Mouse (Mus musculus): ENCODE data around the gene Angptl2. TPM values are rescaled to one million over a fixed set of nuclear protein-coding genes. Genes with fewer than 3 reads are reported as not detected.

Angptl2 gene
- 0.03 TPM in 1 of 2 replicates, not detected in the other for polyA plus RNA-seq (2012)

DNA sequence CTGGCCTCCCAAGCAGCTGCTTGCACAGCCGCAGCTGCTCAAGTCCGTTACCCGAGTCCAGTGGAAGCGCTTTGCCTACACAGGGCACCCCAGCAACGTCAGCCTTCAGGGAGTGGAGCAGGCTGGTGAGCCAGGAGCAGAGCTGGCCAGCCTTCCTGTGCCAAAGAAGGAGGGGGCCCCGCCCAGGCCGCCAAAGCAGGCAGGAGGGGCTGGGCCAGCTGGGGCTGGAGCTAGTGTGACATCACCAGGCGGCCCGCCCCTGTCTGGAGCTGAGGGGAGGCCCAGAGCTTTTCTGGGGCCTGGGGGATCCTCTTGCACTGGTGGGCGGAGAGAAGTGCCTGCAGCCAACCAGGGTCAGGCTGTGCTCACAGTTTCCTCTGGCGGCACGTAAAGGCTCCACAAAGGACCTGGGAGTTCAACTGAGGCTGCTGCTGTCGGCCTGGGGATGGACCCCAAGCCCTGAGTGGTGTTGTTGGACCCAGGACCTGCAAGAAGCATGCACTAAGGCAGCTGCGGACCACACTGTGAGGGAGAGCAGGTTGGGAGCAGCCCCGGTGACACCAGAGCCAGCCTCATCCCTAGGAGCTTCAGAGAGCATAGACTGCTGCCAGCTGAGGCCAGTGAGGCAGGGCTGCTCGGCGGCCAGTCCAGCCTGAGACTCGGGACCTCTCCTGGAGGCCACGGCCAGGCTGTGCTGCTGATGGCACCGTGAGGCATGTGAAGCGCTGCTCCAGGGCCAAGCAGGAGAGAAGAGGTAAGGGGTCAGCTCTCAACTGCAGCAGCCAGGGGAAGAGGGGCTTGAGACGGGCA lies at the start of gene Angptl2:
Gene Angptl2 (plus strand): TSS at position 370 of the 810 bp plus-strand sequence.
- H3K4me1 ChIP-seq (ENCODE audit: control insufficient read depth), result peaks cover 5% of the 10 kb centered on the region
- no peaks in the 10 kb centered on the region for H3K9me3 ChIP-seq (ENCODE audit: control insufficient read depth, low read length)
- H3K4me3 ChIP-seq (replicated peaks), result peak within 1 kb of the TSS; percentile 5
- TF ChIP-seq GATA1 (IDR thresholded peaks at IDR 0.05; ENCODE audit: low read length) (no peak), TAL1 (IDR thresholded peaks at IDR 0.05; ENCODE audit: low read length) (no peak)
- peaks cover 3% of the 10 kb centered on the region for H3K27me3 ChIP-seq (ENCODE audit: control insufficient read depth)
- no peaks in the 10 kb centered on the region for H3K36me3 ChIP-seq (ENCODE audit: control insufficient read depth)

DNA sequence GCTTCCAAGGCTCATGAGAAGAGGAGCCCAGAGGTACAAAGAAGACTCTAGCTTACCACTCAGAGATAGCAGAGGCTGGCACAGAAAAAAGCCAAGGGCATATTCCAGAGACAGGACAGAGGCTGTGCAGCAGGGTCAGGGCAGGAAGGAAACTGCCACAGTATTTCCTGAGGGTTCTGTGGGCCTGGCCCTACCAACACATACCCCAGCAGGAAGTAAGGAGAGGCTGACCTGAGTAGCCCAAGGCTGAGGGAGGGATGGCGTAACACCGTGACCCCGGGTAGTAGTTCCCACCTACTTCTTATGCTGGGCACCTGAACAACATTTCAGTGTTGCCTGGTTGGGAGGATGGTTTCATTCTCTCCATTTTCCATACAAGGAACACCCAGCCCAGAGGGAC lies 48.8 kb upstream of the Angptl2 start:
- Histone ChIP-seq H3K4me1 (ENCODE audit: control insufficient read depth) (no peaks in the 10 kb centered on the region), H3K4me3 (replicated peaks) (no peak overlapping the region), H3K36me3 (ENCODE audit: control insufficient read depth) (no peaks in the 10 kb centered on the region), H3K27me3 (ENCODE audit: control insufficient read depth) (no peaks in the 10 kb centered on the region), H3K9me3 (ENCODE audit: control insufficient read depth, low read length) (no peaks in the 10 kb centered on the region)
- TF ChIP-seq GATA1 (IDR thresholded peaks at IDR 0.05; ENCODE audit: low read length) (no peak), TAL1 (IDR thresholded peaks at IDR 0.05; ENCODE audit: low read length) (no peak)

DNA sequence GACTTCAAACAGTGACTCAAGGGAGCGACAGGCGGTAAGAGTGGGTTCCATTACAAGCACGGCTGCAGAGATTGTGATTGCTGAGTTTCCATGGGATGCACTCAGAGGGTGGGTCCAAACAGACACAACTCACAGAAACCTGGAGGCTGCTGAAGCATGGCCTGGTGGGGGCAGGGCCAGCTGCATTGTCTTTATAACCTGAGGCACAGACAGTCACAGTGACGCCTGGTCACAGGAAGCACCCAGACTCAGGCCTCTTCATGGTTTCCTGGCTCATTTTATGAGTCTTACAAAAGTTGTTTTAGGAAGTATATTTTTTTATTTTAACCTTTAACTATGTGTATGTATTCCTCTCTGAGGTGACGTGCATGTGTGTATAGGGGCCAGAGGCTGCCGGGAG lies 46.4 kb upstream of the Angptl2 start:
- Histone ChIP-seq H3K4me1 (ENCODE audit: control insufficient read depth) (no peaks in the 10 kb centered on the region), H3K4me3 (replicated peaks) (no peak overlapping the region), H3K27me3 (ENCODE audit: control insufficient read depth) (no peaks in the 10 kb centered on the region), H3K36me3 (ENCODE audit: control insufficient read depth) (no peaks in the 10 kb centered on the region), H3K9me3 (ENCODE audit: control insufficient read depth, low read length) (no peaks in the 10 kb centered on the region)
- TF ChIP-seq TAL1 (IDR thresholded peaks at IDR 0.05; ENCODE audit: low read length) (no peak), GATA1 (IDR thresholded peaks at IDR 0.05; ENCODE audit: low read length) (no peak)

DNA sequence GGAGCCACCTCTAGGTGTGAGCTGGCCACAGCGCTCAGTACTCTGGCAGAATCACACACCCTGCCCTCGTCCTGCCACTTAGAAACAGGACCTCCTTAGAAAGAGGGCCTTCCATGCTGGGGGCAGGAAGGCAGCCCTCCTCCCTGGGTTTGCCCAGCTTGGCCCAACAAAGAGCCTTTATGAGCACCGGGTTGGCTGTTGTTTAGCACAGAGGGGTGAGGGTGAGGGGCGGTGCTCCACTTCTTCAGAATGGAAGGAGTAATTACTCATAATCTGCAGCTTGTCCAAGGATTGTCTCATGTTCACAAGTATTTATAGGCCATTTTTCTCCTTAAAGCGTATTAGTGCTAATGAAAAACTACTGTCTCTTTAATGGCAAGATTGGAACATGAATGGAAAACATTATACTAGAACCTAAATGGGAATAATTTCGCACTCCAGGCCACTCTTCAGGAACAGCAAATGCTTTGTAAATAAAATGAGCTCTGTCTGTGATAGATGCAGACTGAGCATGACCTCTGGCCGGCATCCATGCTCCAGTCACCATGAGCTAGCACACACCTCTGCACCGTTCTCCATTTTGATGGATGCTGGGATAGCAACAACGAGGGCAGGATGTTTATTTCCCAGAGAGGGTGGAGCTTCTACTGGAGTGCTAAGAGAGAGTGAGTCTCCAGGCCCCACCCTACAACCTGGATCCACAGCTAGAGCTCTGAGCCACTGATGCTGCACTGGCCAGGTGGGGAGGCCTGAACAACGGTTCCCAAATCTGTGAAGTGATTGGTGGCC lies 44.9 kb upstream of the Angptl2 start:
- H3K36me3 ChIP-seq (ENCODE audit: control insufficient read depth), result no peaks in the 10 kb centered on the region
- H3K9me3 ChIP-seq (ENCODE audit: control insufficient read depth, low read length), result no peaks in the 10 kb centered on the region
- H3K4me3 ChIP-seq (replicated peaks), result no peak overlapping the region
- TF ChIP-seq GATA1 (IDR thresholded peaks at IDR 0.05; ENCODE audit: low read length) (no peak), TAL1 (IDR thresholded peaks at IDR 0.05; ENCODE audit: low read length) (no peak)
- H3K27me3 ChIP-seq (ENCODE audit: control insufficient read depth), result no peaks in the 10 kb centered on the region
- no peaks in the 10 kb centered on the region for H3K4me1 ChIP-seq (ENCODE audit: control insufficient read depth)

DNA sequence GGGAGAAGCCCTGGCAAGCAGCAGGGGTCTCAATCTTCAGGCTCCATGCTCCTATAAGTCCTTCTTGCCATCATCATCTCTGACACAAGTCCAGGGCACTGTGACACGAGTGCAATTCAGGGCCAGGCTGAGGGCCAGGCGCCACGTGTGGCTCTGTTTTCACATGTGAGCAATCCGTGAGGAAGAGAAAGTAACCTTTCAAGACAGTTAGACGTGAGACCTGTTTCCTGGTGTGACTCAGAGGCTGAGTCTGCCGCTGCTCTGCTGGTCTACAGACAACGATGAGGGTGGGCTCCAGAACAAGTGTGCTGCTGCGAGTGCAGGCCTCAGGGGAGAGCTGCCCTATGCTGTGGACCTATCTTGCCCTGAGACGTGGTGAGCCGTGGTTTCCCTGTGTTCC lies 42.7 kb upstream of the Angptl2 start:
- no peak for TF ChIP-seq GATA1 (IDR thresholded peaks at IDR 0.05; ENCODE audit: low read length)
- TF ChIP-seq TAL1 (IDR thresholded peaks at IDR 0.05; ENCODE audit: low read length), result no peak
- H3K27me3 ChIP-seq (ENCODE audit: control insufficient read depth), result no peaks in the 10 kb centered on the region

DNA sequence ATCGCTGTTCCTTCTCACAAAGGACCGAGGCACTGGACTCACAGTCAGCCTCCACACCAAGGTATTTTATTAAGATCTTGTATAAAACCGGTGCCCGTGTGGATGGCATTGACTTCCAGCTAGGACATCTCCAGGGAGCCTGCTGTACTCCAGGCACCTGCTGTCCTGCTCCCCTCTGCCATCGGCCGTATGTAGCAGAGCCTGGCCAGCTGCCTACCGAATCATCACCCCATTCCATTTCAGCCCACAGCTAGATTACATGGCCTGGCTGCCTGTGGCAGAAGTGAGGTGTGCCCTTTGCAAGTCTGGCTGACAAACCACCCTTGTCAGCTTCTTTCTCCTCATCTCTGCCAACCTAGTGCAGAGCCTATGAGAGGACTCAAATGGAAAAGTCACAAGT lies 42.2 kb upstream of the Angptl2 start:
- no peak overlapping the region for H3K4me3 ChIP-seq (replicated peaks)
- no peaks in the 10 kb centered on the region for H3K36me3 ChIP-seq (ENCODE audit: control insufficient read depth)
- no peaks in the 10 kb centered on the region for H3K27me3 ChIP-seq (ENCODE audit: control insufficient read depth)
- no peak for TF ChIP-seq TAL1 (IDR thresholded peaks at IDR 0.05; ENCODE audit: low read length)
- no peak for TF ChIP-seq GATA1 (IDR thresholded peaks at IDR 0.05; ENCODE audit: low read length)
- no peaks in the 10 kb centered on the region for H3K9me3 ChIP-seq (ENCODE audit: control insufficient read depth, low read length)
- H3K4me1 ChIP-seq (ENCODE audit: control insufficient read depth), result no peaks in the 10 kb centered on the region; the same call in 1 of the 2 replicates

More for the DNA sequence above, 42.7 kb upstream of the Angptl2 start:
- no peaks in the 10 kb centered on the region for H3K4me1 ChIP-seq (ENCODE audit: control insufficient read depth)
- no peak overlapping the region for H3K4me3 ChIP-seq (replicated peaks)
- no peaks in the 10 kb centered on the region for H3K36me3 ChIP-seq (ENCODE audit: control insufficient read depth)
- H3K9me3 ChIP-seq (ENCODE audit: control insufficient read depth, low read length), result no peaks in the 10 kb centered on the region

DNA sequence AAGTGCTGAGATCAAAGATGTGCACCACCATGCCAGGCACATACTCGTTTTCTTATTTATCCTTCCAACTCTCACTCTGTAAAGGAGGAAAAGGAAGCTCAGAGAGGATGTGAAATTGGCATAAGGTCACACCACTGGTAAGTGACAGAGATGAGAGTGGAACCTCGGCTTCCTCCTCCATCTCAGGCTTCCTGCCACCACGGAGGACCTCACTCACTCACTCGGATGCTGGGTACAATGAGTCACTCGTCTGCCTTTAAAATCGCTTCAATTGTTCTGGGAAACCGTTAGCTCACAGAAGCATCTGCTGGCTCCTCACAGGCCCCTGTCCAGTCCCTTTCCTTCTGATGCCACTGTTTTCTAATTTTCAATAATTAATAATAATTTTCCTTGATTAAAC lies 39.4 kb upstream of the Angptl2 start:
- H3K9me3 ChIP-seq (ENCODE audit: control insufficient read depth, low read length), result no peaks in the 10 kb centered on the region
- H3K27me3 ChIP-seq (ENCODE audit: control insufficient read depth), result no peaks in the 10 kb centered on the region
- TF ChIP-seq TAL1 (IDR thresholded peaks at IDR 0.05; ENCODE audit: low read length), result no peak
- TF ChIP-seq GATA1 (IDR thresholded peaks at IDR 0.05; ENCODE audit: low read length), result no peak

DNA sequence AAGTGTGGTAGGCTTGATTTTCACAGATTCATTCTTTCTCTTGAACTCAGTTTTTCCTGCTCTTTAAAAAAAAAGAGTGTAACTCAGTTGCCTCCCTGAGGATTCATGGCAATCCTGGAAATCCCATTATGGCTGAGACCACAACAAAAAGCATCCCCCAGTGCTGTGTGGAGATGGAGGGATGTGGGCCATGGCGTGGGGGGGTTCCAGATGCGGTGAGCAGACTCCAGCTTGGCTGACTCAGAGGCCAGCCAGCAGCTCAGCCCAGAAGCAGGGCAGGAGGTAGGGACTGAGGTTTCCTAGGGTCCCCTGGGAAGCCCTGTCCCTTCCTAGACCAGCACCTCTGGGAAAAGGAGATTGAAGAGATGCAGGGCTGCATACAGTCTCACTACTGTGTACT lies 38.9 kb upstream of the Angptl2 start:
- TF ChIP-seq TAL1 (IDR thresholded peaks at IDR 0.05; ENCODE audit: low read length) (no peak), GATA1 (IDR thresholded peaks at IDR 0.05; ENCODE audit: low read length) (no peak)
- Histone ChIP-seq H3K27me3 (ENCODE audit: control insufficient read depth) (no peaks in the 10 kb centered on the region), H3K36me3 (ENCODE audit: control insufficient read depth) (no peaks in the 10 kb centered on the region), H3K4me3 (replicated peaks) (no peak overlapping the region), H3K4me1 (ENCODE audit: control insufficient read depth) (no peaks in the 10 kb centered on the region; the same call in 1 of the 2 replicates), H3K9me3 (ENCODE audit: control insufficient read depth, low read length) (no peaks in the 10 kb centered on the region)

More for the DNA sequence above, 39.4 kb upstream of the Angptl2 start:
- Histone ChIP-seq H3K4me1 (ENCODE audit: control insufficient read depth) (no peaks in the 10 kb centered on the region; the same call in 1 of the 2 replicates), H3K36me3 (ENCODE audit: control insufficient read depth) (no peaks in the 10 kb centered on the region), H3K4me3 (replicated peaks) (no peak overlapping the region)

Data from erythroblast, embryonic 14.5 days (primary cell).